Comparison of ENCODE assay signal across 8 mouse cellular contexts in the genomic region with DNA sequence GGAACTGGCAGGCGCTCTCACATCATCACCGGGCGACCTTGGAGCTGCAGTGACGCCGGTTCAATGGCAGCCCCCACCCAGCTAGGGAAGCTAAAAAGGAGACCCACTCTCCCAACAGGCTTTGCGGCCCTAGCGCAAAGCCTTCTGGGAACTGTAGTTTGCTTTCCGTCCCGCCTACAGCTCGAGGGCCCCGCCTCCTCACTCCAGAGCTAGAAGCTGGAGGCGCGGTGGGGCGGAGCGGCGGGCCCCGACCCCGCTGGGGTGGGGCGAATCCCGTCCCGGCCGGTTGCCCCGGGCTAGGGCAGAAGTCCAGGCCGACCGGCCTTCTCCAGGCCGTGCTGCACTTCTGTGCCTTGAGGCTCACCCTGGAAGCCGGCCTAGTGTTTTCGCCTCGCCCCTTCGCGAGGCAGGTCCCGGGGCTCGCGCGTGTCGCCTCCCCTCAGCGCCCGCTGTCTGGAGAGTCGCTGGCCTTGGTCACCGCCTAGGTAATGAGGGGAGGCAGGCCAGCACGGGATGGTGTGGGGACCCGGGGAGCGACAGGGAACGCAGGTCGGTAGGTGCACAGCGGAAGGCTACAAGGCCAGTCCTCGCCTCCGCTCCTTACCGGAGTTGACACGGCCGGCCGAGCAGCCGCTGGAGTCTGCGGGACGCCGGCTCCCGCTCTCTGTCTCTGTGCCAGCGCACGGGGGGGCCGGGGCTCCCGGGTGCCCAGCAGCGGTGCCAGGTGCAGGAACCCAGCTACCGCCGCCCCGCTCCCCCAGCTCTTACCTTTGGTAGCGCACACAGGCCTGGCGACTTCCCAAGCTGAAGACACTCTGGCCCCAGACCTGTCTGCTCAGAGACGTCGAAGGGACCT. TPM values are rescaled to one million over a fixed set of nuclear protein-coding genes. Genes with fewer than 3 reads are reported as not detected.
A peak's percentile ranks its signal among the peaks of the same experiment; 100 is the strongest.
DNase-seq lines count a peak whose midpoint lies in the region; ATAC-seq and TF ChIP-seq lines count a peak whose summit lies in the region.

A gene (minus strand): TSS at position 65 of the 856 bp plus-strand sequence.
A gene (plus strand): TSS at position 157 of the 856 bp plus-strand sequence.

- H3K4me2 ChIP-seq in embryonic facial prominence, embryonic 15.5 days (replicated peaks), result peak within 1 kb of the TSS; percentile 70
- peak within 1 kb of the TSS; percentile 74 for H3K4me2 ChIP-seq in kidney, embryonic 14.5 days (replicated peaks; ENCODE audit: low read depth, low read length)
- peak within 1 kb of the TSS; percentile 80 for H3K4me2 ChIP-seq in limb, embryonic 15.5 days

- TF ChIP-seq POLR2A in bone marrow, adult 2 months (IDR thresholded peaks at IDR 0.05; ENCODE audit: borderline replicate concordance, control insufficient read depth, low read depth, low read length), result peak; percentile 83

- peak; percentile 96 for ATAC-seq in embryonic facial prominence, embryonic 15.5 days (ENCODE audit: insufficient number of reproducible peaks, low FRiP score, low TSS enrichment, low read depth)
- peak; percentile 97 for ATAC-seq in kidney, embryonic 14.5 days (ENCODE audit: low FRiP score, low TSS enrichment)
- peak; percentile 95 for ATAC-seq in limb, embryonic 15.5 days (ENCODE audit: insufficient number of reproducible peaks, low FRiP score, low TSS enrichment, low read depth)

- TF ChIP-seq CTCF in bone marrow, adult 2 months (IDR thresholded peaks at IDR 0.05; ENCODE audit: control insufficient read depth, insufficient read depth, low read length), result 0 out of 2 replicates have a peak, but pooled peaks have one; percentile 5

- peak within 1 kb of the TSS; percentile 100 for H3K4me3 ChIP-seq in bone marrow, adult 2 months (replicated peaks; ENCODE audit: control insufficient read depth, low read depth, low read length)
- peak within 1 kb of the TSS; percentile 71 for H3K4me3 ChIP-seq in embryonic facial prominence, embryonic 15.5 days (replicated peaks)
- H3K4me3 ChIP-seq in kidney, embryonic 14.5 days (ENCODE audit: low read length), result peak within 1 kb of the TSS; percentile 90
- H3K4me3 ChIP-seq in limb, embryonic 15.5 days, result peak within 1 kb of the TSS; percentile 73

- DNase-seq in 416B (ENCODE audit: low read depth), result peak; percentile 97
- peak; percentile 95 to 97 for DNase-seq in heart, adult 9 months (ENCODE audit: low spot score in 2 of 2)
- peak; percentile 80 to 88 for DNase-seq in monocyte, adult 2 months (ENCODE audit: low read depth in 1 of 2, low spot score in 2 of 2)
- DNase-seq in spleen, postnatal 36 days (ENCODE audit: low spot score in 2 of 2), result peak; percentile 95 to 96

- peaks cover 2% of the 10 kb centered on the region; the same call in 1 of the 2 replicates for H3K4me1 ChIP-seq in bone marrow, adult 2 months (ENCODE audit: control insufficient read depth, insufficient read depth, low read length)
- peaks cover 21% of the 10 kb centered on the region for H3K4me1 ChIP-seq in embryonic facial prominence, embryonic 15.5 days
- peaks cover 6% of the 10 kb centered on the region for H3K4me1 ChIP-seq in kidney, embryonic 14.5 days (ENCODE audit: control insufficient read depth, insufficient read depth, low read length)
- H3K4me1 ChIP-seq in limb, embryonic 15.5 days, result peaks cover 9% of the 10 kb centered on the region

- H3K9me3 ChIP-seq in embryonic facial prominence, embryonic 15.5 days (replicated peaks), result no peaks in the 10 kb centered on the region
- H3K9me3 ChIP-seq in kidney, embryonic 14.5 days (ENCODE audit: control insufficient read depth, low read length), result no peaks in the 10 kb centered on the region
- no peaks in the 10 kb centered on the region for H3K9me3 ChIP-seq in limb, embryonic 15.5 days

- under 1% methylated on average over 69 of the region's 69 CpGs for WGBS in bone marrow, adult 2 months
- WGBS in embryonic facial prominence, embryonic 15.5 days, result under 1% methylated on average over 69 of the region's 69 CpGs
- WGBS in kidney, embryonic 14.5 days, result under 1% methylated on average over 55 of the region's 69 CpGs
- under 1% methylated on average over 69 of the region's 69 CpGs for WGBS in limb, embryonic 15.5 days

- peak within 1 kb of the TSS; percentile 69 for H3K9ac ChIP-seq in embryonic facial prominence, embryonic 15.5 days
- peak within 1 kb of the TSS; percentile 87 for H3K9ac ChIP-seq in kidney, embryonic 14.5 days (ENCODE audit: low read depth, low read length)
- peak within 1 kb of the TSS; percentile 81 for H3K9ac ChIP-seq in limb, embryonic 15.5 days

- H3K27me3 ChIP-seq in embryonic facial prominence, embryonic 15.5 days, result no peaks in the 10 kb centered on the region
- no peaks in the 10 kb centered on the region for H3K27me3 ChIP-seq in kidney, embryonic 14.5 days (ENCODE audit: control insufficient read depth, insufficient read depth, low read length)
- H3K27me3 ChIP-seq in limb, embryonic 15.5 days, result no peaks in the 10 kb centered on the region

- H3K27ac ChIP-seq in bone marrow, adult 2 months (ENCODE audit: control insufficient read depth, insufficient read depth, low read depth, low read length, poor library complexity), result peak within 1 kb of the TSS; percentile 96
- peak within 1 kb of the TSS; percentile 82 for H3K27ac ChIP-seq in embryonic facial prominence, embryonic 15.5 days (replicated peaks)
- H3K27ac ChIP-seq in kidney, embryonic 14.5 days (ENCODE audit: low read depth, low read length), result peak within 1 kb of the TSS; percentile 77; the same call in 1 of the 2 replicates
- peak within 1 kb of the TSS; percentile 77 for H3K27ac ChIP-seq in limb, embryonic 15.5 days

- no peaks in the 10 kb centered on the region for H3K36me3 ChIP-seq in embryonic facial prominence, embryonic 15.5 days
- H3K36me3 ChIP-seq in kidney, embryonic 14.5 days (ENCODE audit: control insufficient read depth, insufficient read depth, low read length), result 0 out of 2 replicates have a peak, but pooled peaks cover 3% of the 10 kb centered on the region
- H3K36me3 ChIP-seq in limb, embryonic 15.5 days, result no peaks in the 10 kb centered on the region

RNA-seq across cellular contexts. Expression of the first gene that starts in this region (rescaled TPM):
- polyA plus RNA-seq in bone marrow, adult 2 months (2011; ENCODE audit: insufficient read depth, insufficient read length, low replicate concordance, missing spikeins), result 87.3 and 99.9 TPM in 2 replicates
- polyA plus RNA-seq in embryonic facial prominence, embryonic 15.5 days (2015; fragmentation: Nextera tagmentation; extraction: Ambion mirVana), result 11.0 and 12.5 TPM in 2 replicates
- polyA plus RNA-seq in kidney, embryonic 14.5 days (2014; fragmentation: Nextera tagmentation; extraction: Ambion mirVana), result 8.2 and 15.7 TPM in 2 replicates
- polyA plus RNA-seq in limb, embryonic 15.5 days (2015; fragmentation: Nextera tagmentation; extraction: Ambion mirVana), result 11.8 and 12.3 TPM in 2 replicates

RNA-seq across cellular contexts. Expression of the second gene that starts in this region (rescaled TPM):
- 36.5 and 64.4 TPM in 2 replicates for polyA plus RNA-seq in bone marrow, adult 2 months (2011; ENCODE audit: insufficient read depth, insufficient read length, low replicate concordance, missing spikeins)
- polyA plus RNA-seq in embryonic facial prominence, embryonic 15.5 days (2015; fragmentation: Nextera tagmentation; extraction: Ambion mirVana), result 23.6 and 26.0 TPM in 2 replicates
- polyA plus RNA-seq in kidney, embryonic 14.5 days (2014; fragmentation: Nextera tagmentation; extraction: Ambion mirVana), result 24.1 and 24.9 TPM in 2 replicates
- 22.6 and 24.5 TPM in 2 replicates for polyA plus RNA-seq in limb, embryonic 15.5 days (2015; fragmentation: Nextera tagmentation; extraction: Ambion mirVana)

Comparison
In these comparisons a context has a peak if more than half of its experiments do, and no peak if none do; other contexts are left out.
1. Peak in every context shown above with its lines: DNase-seq, ATAC-seq, H3K4me3 ChIP-seq and H3K27ac ChIP-seq.